Mouse (Mus musculus) heart, postnatal 0 days (tissue): ENCODE measurements around the gene Socs7.

Source experiments
- CTCF ChIP-seq: IDR thresholded peaks from 2 replicates; pipeline ENCODE4 v1.5.1; 2016; ENCODE audit warnings: antibody characterized with exemption, control low read depth, low read depth
- EP300 ChIP-seq: IDR thresholded peaks from 2 replicates; pipeline ENCODE4 v1.6.1; 2016; ENCODE audit warnings: antibody characterized with exemption, low read depth

DNA sequence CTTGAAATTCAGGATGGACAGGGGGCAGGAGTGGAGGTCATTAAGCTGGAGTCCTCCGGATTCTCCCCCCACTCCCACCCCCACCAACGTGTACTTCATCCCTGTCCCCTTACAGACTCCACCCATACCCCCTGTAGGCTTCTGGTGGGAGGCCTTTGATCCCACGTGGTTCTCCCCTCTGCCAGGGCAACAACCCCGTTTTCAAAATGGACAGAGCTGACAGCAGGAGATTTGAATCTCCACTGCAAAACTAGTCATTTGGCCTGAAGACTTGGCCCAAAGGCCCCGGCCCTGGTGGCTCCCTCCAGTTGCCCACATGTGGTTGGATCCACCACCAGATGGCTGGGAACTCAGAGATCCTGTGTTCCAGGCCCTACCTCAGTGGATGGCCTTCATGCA, 54.3 kb downstream of the Socs7 start:
- TF ChIP-seq CTCF = no peak
- no peak for TF ChIP-seq EP300
